Mouse (Mus musculus): ENCODE results near the gene Dimt1.
"Not testable (repeated sequence)": the region's sequence is repeated elsewhere in the genome, so short reads cannot be mapped to it uniquely, and the experiment has no call there.

Dimt1 gene

DNA sequence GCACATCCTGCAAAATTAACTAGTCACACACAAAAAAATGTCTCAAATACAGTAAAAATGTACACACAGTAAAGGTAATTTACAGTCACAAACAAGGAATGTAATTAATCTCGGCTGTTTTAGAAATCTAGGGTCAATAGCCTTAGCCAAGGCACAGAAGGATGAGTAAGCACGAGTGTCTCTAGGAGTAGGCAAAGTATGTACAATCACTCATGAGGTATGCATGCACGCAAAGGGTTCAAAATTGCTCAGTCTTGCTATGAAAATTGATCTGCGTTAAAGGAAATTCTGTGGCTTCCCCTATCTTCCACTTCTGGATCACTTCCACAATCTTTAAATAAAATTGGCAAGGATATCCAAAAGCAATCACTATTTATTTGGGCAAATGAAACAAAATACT lies 14.6 kb downstream of the Dimt1 start:
- no peak for DNase-seq (ENCODE audit: low spot score)

DNA sequence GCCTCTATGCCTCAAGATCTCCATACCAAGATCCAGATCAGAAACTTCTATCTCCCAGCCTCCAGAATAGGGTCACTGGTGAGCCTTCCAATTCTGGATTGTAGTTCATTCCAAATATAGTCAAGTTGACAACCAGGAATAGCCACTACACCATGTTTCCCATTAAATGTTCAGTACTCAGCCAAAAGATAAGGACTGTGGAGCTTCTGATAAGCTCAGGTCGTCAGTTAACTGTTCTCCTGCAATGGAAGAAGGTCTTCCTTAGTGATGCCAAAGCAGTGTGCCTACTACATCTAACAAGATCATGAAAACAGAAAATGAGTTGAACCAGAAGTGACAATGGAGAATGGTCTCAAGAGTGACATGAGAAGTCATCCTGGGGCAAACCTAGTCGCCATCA lies 50.0 kb downstream of the Dimt1 start:
- no peak for DNase-seq (ENCODE audit: low spot score)

DNA sequence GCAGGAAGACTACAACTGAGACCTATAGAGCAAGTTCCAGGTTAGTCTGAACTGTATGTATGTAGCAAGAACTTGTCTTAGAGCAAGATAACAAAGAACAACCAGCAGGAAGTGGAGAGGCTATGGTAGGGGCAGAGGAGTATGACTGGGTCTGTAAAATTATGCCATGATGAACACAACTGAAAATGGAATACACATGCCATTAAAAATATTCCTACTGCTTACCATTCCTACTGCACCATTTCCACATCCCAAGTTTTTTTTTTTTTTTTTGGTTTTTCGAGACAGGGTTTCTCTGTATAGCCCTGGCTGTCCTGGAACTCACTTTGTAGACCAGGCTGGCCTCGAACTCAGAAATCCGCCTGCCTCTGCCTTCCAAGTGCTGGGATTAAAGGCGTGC lies 50.6 kb downstream of the Dimt1 start:
- not testable (repeated sequence) for DNase-seq (ENCODE audit: low spot score)

DNA sequence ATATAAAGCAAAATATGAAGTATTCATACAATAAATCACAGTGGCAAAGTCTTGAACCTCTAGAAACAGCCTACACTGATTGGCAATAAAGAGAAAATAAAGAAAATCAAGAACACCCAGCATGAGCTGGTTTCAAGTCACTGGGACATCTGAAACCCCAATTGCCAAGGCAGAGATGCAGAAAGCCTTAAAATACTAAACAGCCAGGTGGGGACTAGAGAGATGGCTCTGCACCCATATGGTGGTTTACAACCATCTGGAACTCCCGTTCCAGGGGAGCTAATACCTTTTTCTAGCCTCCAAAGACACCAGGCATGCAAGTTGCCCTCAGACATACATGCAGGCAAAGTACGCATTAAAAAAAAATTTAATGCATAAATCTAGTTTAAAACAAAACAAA lies 51.1 kb downstream of the Dimt1 start:
- no peak for DNase-seq (ENCODE audit: low spot score)

DNA sequence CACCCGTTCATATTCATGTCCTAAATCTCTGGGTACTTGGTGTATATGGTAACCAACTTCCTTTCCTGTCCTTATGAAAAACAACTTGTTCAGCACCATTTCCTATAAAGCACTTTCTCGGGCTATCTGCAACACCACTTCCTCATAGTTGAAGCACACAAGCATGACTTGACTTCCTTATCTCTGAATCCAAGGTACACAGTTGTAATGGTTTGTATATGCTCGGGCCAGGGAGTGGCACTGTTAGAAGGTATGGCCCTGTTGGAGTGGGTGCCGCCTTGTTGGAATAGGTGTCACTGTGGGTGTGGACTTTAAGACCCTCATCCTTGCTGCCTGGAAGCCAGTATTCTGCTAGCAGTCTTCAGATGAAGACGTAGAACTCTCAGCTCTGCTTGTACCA lies 51.7 kb downstream of the Dimt1 start:
- DNase-seq (ENCODE audit: low spot score), result no peak

DNA sequence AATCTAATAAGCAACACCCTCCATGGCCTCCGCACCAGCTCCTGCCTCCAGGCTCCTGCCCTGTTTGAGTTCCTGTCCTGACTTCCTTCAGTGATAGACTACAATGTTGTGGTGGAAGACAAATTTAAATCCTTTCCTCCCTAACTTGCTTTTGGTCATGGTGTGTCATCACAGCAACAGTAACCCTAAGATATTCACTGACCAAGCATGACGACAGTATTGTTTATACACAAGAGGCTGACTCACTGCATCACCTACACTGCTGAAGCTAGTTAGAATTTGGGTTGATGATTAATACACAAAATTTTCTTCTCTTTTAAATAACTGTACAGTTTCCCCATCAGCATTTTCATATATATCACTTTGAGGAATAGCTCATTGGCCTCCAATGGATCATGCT lies 56.3 kb downstream of the Dimt1 start:
- no peak for DNase-seq (ENCODE audit: low spot score)

DNA sequence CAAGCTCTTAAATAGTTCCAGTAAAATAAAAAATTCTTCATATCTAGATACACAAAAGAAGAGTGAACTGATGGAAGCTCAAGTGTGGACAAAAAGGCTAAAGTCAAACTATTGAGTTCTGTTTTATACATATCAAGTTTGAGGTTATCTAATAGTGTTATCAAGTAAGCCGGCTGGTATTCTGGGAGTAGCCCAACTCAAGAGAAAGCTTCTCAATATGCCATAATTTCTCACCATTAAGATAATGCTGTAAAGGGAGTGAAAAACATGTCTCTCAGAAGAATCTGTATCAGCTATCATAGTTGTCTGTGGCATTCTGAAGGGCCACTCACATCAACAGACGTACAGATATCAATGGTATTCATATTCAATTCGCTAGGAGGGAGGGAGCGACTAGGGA lies 61.2 kb downstream of the Dimt1 start:
- no peak for DNase-seq (ENCODE audit: low spot score)

Measured in ovary, postnatal 10 days (tissue).